Mouse (Mus musculus) frontal cortex, postnatal 10 days (tissue): ENCODE measurements at regions not wholly inside any gene's neighbourhood (a gene's known extent, or its start where the extent isn't known, plus 50 kb on each side); places are given as distances from the start of the nearest gene placed in this dataset.
"Not testable (repeated sequence)": the region's sequence is repeated elsewhere in the genome, so short reads cannot be mapped to it uniquely, and the experiment has no call there.

Experiments used
- DNase-seq, 2 experiments: peaks; one replicate each; pipeline ENCODE4 v3.0.0; 2022; ENCODE audit warnings: low spot score in 2 of 2, mixed read lengths in 1 of 2

- no peak for DNase-seq
Measured at GRCm38 (mm10) chr12:93812963-93813733, 1878.9 kb upstream of the Flrt2 start.

- DNase-seq, result no peak
Measured at GRCm38 (mm10) chr12:93850944-93851520, 1841.0 kb upstream of the Flrt2 start.

- no peak for DNase-seq
Measured at GRCm38 (mm10) chr12:93851660-93852059, 1840.4 kb upstream of the Flrt2 start.

- no peak for DNase-seq
Measured at GRCm38 (mm10) chr12:93885946-93886345, 1806.1 kb upstream of the Flrt2 start.

- DNase-seq, result no peak
Measured at GRCm38 (mm10) chr12:93890109-93890508, 1801.9 kb upstream of the Flrt2 start.

- not testable (repeated sequence) for DNase-seq
Measured at GRCm38 (mm10) chr12:93928541-93929238, 1763.3 kb upstream of the Flrt2 start.

GRCm38 (mm10) chr12:93929239-93929563, 1762.8 kb upstream of the Flrt2 start:
- DNase-seq, result not testable (repeated sequence)

- DNase-seq, result not testable (repeated sequence)
Measured at GRCm38 (mm10) chr12:93930242-93930641, 1761.8 kb upstream of the Flrt2 start.

GRCm38 (mm10) chr12:93960869-93961268, 1731.2 kb upstream of the Flrt2 start:
- DNase-seq, result no peak

- DNase-seq, result no peak
Measured at GRCm38 (mm10) chr12:93981307-93981706, 1710.7 kb upstream of the Flrt2 start.

GRCm38 (mm10) chr12:93991531-93991930, 1700.5 kb upstream of the Flrt2 start:
- DNase-seq, result no peak

- DNase-seq, result no peak
Measured at GRCm38 (mm10) chr12:93993875-93994274, 1698.2 kb upstream of the Flrt2 start.

GRCm38 (mm10) chr12:94015946-94016345, 1676.1 kb upstream of the Flrt2 start:
- DNase-seq, result no peak

- DNase-seq, result no peak
Measured at GRCm38 (mm10) chr12:94031364-94031763, 1660.7 kb upstream of the Flrt2 start.

GRCm38 (mm10) chr12:94047972-94048371, 1644.1 kb upstream of the Flrt2 start:
- DNase-seq, result no peak

GRCm38 (mm10) chr12:94057767-94058166, 1634.3 kb upstream of the Flrt2 start:
- DNase-seq, result no peak

GRCm38 (mm10) chr12:94059641-94060040, 1632.4 kb upstream of the Flrt2 start:
- no peak for DNase-seq

GRCm38 (mm10) chr12:94060336-94060735, 1631.7 kb upstream of the Flrt2 start:
- DNase-seq, result no peak

- no peak for DNase-seq
Measured at GRCm38 (mm10) chr12:94066444-94067152, 1625.4 kb upstream of the Flrt2 start.

- DNase-seq, result no peak
Measured at GRCm38 (mm10) chr12:94070940-94071505, 1621.0 kb upstream of the Flrt2 start.

- DNase-seq, result no peak
Measured at GRCm38 (mm10) chr12:94105582-94106162, 1586.4 kb upstream of the Flrt2 start.

- no peak for DNase-seq
Measured at GRCm38 (mm10) chr12:94150143-94150542, 1541.9 kb upstream of the Flrt2 start.
